Mouse (Mus musculus): ENCODE results near the gene Yeats4.

Gene Yeats4

DNA sequence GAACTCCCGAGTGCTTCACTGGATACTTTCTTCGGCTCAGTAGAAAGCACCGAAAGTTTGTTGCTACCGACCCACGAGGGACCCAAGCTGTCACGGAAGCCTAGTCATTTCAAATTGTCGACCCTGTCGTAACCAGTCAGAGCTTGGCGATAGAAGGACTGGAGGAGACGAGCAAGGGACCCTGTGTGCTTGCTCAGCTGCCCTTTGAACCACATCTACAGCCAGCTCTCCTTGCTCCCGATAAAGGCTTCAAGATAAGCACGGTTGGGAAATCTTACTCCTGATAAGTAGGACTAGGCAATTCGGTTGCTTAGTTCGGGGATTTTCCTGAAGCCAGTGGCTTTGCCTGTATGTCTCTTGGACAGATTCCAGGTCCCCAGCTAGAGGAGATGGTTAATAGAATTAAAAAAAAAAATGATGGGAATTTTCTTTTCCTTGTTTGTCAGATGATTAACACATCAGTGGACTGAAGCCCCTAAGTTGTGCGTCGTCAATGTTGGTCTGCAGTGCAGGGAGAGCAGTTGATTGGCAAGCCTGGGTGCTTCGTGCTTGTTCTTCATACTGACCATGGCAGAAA, 21.2 kb downstream of the Yeats4 start:
- DNase-seq (ENCODE audit: low spot score in 2 of 2) = no peak

DNA sequence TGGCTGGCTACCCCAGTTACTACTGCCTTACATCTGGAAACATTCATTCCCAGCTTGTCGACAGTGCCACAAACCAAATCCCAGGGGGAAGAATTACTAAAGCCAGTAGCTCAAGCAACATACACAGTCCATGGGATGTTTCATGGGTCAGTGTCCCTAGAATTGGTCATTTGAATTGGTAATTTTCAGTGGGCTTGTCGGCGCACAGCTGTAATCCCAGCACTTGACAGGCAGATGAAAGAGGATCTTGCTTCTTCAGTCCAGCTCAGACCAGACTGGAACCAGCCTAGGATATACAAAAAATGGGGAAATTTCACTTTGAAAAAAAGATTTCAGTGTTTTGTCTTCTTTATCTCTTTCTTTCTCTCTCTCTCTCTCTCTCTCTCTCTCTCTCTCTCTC, 24.6 kb downstream of the Yeats4 start:
- DNase-seq (ENCODE audit: low spot score in 2 of 2) = no peak

DNA sequence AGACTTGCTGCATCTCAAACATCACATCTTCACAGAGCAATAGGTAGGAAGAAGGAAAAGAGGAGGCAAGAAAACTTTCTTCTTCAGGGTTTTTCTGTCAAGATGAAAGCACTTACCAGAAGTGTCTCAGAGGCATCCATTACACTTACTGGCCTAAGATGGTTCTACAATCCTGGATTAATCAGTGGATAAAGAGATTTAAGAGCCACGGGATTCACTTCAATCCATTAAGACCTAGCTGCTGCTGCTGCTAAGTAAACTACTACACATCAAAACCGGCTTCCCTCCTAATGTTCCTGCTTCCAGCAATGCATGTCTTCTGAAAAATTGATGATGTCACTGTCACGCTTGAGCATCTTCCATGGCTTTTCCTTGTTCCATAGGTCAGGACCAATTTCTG, 27.6 kb downstream of the Yeats4 start:
- DNase-seq (ENCODE audit: low spot score in 2 of 2) = no peak

DNA sequence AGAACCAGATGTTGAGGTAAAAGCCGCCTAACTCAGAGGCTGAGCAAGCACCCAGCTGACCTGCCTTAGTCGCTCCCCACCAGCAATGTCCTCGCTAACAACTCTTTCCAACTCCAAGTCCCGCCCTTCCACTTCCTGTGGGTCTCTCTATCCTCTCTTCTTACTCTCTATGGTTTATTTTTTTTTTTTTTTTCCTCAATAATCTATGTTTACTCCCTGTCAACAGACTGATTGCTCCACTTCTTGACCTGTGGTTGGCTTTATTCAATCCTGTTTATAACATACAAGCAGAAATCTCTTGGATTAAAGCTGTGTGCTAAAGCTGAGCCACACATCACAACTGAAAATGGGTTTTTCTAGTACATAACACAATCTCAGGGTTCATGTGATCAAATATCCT, 28.6 kb downstream of the Yeats4 start:
- DNase-seq (ENCODE audit: low spot score in 2 of 2) = no peak

DNA sequence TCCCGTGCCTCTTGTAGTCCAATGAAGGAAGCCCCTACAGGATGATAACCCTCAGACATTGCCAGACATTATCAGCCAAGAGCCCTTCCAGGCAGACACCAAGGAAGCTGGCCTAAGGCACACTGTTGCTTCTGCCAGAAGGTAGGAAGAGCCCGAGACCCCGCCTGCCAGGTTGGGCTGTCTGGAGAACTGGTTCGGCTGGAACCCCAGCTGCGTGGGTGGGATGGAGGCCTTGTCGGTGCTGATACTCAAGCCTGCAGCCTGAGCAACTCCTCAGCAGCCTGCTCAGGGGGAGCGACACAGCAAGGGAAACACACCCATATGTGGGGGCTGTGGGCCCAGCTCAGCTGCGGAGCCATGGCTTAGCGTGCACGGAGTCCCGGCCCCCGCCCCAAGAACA, 29.3 kb downstream of the Yeats4 start:
- DNase-seq (ENCODE audit: low spot score in 2 of 2) = no peak

DNA sequence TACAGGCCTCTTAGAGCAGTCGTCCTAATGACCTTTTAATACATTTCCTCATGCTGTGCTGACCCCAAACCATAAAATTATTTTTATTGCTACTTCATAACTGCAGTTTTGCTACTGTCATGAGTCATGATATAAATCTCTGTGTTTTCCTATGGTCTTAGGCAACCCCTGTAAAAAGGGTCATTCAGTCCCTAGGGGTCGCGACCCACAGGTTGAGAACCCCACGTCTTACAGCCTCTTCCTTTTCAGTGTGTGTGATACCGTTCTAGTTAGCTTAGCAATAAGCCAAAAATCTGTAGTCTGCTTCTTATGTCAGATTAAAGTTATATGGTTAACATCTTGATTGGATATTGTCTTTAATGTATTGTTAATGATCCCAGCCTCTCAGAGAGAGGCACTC, 30.9 kb downstream of the Yeats4 start:
- no peak for DNase-seq (ENCODE audit: low spot score in 2 of 2)

DNA sequence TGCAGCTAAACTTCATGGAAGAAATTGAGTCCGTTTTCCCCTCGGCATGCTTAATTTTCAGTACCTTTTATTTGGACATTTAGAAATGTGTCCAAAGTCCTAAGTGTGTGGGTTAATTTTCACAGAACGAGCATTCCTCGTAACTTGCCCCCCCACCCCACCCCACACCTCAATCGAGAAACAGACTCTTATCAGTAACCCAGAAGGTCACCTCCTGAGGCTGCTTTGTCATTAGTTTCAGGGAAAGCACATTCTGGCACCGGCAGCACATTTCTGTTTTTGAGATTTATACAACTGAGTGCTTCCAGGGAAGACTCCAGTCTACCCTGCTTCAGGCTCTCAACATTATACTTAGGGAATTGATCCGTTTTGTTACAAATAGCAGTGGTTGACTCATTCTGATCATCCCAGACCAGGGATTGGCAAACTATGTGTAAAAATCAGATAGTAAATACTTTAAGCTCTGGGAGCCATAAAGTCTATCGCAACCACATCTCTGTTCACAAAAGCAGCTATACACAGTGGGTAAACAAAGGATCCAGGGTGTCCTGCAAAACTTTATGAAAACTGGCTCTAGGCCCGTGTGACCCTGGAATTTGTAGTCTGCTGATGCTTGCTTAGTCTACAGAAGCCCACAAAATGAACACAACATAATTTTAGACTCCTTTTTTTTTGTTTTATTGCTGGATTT, 38.8 kb downstream of the Yeats4 start:
- DNase-seq (ENCODE audit: low spot score in 2 of 2) = no peak

DNA sequence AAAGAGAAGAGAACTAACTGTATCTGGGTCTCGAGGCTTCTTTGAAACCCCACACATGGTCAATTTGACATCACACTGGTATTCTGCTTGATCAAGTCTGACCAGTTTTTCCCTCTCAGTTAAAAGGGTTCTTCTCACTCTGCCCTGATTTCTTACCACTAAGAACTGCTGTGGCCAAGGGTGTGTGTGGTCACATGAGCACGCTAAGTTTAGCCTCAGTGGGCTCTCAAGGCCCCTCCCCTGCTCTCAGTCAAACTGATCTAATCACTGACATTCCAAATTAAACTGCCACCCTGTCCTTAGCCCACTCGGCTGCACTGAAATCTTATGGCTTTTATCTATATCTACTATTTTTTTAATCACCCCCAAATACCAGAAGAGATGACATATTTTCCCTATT, 43.2 kb downstream of the Yeats4 start:
- no peak for DNase-seq (ENCODE audit: low spot score in 2 of 2)

DNA sequence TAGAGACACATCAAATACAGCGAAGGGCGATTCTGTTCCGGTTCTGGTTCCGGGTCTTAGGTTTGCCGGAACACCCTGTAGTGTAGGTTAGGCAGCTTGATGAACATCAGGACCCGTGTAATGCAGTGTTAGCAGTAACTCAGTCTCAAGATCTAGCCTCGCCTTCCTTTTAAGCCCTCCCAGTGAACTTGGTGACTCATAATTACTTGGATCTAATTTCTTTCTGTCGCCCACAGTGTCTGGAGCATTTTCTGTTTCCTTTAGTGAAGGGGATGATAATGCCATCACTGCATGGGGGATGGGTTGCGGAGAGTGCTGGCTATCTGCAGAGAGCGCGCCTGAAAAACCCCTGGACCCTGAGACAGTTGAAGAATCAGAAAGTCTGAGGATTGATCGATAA, 49.7 kb downstream of the Yeats4 start:
- no peak for DNase-seq (ENCODE audit: low spot score in 2 of 2)

DNA sequence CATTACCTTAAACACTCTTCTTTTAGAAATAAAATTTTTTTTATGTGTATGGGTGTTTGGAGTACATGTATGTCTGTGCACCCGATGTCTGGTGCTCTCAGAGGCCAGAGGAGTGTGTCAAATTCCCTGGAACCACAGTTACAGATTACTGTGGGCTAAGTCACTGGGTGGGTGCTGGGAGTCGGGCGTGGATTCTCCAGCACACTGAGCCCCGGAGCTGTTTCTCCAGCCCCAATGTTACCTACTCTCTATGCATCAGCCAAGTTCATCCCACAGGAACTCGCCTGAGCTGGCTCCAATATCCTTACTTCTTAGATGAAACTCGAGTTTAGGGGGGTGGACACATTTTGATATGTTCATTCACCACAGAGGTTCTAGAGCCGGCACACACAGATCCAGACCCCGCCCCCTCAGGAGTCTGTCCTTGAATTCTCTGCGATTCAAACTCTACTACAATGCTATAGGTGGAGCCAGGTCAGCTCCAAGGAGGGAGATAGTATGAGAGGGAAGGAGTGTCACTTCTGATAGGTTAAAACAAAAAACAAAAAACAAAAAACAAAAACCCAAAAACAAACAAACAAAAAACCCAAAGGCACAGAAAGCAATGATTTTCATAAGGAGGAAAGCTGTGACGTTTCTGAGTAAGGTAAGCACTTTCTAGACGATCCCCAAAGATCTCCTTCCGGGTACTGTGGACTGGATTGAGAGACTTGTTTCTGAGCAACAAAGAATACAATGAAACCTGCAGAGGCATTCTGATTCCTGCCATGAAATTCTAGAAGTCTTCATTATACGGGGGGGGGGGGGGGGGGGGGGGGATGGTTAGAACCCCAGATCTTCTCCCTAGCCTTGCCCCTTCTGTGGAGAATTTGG, 50.5 kb downstream of the Yeats4 start:
- no peak for DNase-seq (ENCODE audit: low spot score in 2 of 2)

DNA sequence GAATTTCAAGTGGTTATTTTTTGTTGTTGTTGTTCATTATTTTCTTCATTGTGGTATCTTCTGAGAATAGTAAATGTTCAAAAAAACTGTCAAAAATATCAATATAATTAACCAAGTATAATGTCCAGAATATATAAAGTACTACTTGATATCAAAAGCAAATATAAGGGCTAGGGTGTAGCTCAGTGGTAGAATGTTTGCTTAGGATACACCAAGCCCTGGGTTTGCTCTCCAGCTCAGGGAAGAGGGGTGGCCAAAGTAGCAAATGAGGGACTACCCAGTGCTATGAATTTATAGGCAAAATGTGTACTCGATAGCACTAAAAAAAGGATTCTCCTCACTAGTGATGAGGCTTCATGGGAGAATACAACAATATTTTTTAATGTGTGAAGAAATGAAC, 51.2 kb downstream of the Yeats4 start:
- DNase-seq (ENCODE audit: low spot score in 2 of 2) = no peak

DNA sequence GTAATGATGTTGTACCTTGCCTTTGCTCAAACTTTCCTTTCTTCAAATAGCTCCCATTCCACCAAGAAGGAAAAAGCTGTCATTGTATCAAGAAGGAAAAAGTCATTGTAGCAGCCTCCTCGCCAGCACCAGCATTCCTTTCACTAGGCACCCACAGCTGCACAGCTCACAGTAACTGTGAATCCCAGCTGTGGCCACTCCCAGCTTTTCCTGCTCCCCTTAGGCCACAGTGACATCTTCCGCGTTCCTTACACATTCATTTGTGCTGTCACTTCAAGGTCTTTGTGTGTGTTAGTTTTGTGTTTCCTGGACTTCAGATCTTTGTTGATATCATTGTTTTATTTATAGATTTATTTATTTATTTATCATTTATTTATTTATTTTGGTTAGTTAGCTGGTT, 52.2 kb downstream of the Yeats4 start:
- no peak for DNase-seq (ENCODE audit: low spot score in 2 of 2)

DNA sequence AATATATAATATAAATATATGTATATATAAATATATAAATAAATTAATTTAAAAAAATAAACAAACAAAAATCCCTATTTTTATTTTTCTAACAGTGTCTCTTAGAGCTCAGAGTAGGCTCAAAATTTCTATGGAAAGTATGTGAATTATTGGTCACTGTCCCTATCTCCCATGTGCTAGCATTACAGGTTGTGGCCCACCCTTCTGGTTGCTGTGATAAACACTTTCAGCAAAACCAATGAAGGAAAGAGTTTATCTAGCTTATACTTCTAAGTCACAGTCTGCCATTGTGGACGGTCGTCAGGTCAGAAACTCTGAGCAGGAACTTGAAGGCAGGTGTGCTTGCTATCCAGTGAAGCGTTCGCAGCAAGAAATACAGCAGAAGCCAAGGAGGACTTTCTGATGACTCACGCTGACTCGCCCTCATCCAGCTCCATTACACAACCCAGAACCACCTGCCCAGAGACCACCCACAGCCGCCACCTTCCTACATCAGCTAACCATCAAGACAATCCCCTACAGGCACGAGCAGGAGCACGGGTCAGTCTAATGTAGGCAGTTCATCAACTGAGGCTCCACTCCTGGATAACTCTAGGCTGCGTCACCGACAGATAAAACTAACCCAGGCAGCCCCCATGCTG, 57.4 kb downstream of the Yeats4 start:
- DNase-seq (ENCODE audit: low spot score in 2 of 2) = no peak

Data from right cerebral cortex, adult 2 months (tissue).